Mouse (Mus musculus): Measurements from ENCODE around the gene Asb3.

Asb3 gene

DNA sequence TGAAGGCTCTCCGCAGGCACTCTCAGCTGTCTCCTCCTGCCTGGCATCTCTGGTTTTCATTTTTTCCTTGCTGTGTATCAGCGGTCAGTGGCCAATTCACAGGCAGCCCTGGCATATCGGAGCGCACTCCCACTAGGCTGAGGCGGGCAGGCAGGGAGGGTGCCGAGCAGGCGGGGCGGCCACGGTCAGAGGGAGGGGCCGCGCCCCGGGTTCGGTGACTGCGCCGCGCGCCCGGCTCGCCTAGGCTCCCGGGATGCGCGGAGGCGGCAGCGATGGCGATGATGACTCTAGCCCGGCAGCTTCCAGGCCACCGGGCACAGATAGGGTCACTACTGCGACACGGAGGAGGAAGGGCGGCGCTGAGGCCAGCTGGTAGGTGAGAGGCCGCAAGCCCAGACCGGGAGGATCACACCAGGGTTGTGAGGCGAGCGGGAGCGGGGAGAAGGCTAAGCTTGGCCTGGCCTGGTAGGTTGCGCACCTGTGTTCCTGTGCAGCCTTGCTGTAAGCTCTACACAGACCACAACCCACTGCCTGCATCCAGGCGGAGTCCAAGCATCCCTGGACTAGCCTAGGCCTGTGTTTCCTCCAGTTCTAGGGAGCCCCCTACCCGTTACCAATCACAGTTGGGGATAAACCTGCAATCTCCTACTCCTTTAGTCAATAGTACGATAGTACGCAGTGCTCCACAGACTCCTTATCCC, at the start of gene Asb3, which contains the start of gene Gpr75:
Asb3 (plus strand) TSS at position 246 of the 701 bp plus-strand sequence.
Gpr75 (plus strand) TSS at position 188 of the 701 bp plus-strand sequence.
- peak; percentile 87 for DNase-seq

DNA sequence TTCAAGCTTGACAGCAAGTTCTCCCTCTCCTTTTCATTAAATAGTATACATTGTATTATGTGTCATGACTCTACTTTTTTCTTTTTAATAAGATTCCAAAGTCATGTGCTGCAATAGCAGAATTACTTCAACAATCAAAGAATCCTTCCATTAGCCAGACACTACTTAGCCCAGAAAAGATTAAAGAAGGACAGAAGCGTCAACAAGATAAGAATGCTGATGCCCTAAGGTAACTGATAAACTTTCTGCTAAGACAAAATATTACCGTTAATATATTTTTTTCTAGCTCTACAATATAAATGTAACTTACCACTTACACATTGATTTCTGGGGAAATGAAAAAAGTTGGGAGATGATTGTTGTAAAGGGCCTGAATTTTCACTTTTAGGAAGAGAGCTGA, 46.4 kb upstream of the Asb3 start:
- DNase-seq = no peak

DNA sequence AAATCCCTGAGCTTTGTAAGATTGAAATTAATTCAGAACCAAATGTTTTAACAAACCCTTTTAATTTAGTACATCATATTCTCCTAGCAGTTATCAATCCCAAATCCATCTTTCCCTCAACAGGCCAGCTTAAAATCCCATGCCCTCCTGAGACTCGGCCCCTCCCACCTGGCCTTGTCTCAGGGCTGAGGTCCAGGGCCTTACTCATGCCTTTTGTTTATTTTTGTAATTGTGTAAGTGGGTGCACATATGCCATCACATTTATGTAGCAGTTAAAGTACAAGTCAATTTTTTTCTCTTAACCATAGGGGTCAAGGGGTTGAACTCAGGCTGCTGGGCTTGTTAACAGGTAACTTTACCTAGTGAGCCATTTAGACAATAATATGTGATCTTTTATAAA, 40.9 kb upstream of the Asb3 start:
- peak; percentile 7 for DNase-seq

DNA sequence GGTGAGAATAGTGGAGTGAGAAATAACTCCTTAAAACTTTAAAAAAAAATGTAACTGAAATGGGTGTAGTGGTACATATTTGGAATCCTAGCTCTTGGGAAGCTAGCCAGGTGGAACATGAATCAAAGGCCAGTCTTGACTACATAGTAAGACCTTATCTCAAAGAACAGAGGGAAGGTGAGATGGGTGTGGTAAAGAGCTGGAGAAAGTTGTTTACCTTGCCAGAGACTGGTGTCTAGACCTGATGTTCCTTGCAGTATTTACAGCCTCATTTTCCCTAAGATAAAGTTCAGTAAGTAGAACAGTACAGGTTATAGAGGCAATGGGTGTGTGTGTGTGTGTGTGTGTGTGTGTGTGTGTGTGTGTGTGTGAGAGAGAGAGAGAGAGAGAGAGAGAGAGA, 12.8 kb upstream of the Asb3 start:
- no peak for DNase-seq

DNA sequence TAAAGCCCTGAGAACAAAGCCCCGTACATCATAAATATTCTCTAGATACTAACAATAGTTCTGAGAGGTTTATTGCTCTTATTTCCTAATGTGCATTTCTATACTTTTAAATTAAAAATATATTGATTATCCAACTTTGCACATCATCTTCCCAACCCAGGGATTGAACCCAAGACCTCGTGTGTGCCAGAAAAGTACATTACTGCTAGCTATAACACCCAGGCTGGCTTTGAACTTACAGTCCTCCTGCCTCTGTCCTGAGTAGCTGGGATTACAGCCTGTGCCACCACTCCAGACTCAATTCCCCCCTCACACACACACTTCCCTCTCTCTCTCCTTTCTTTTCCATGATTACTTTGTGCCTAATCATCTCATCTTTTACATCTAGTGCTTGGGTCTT, 2.9 kb downstream of the Asb3 start:
- no peak for DNase-seq

DNA sequence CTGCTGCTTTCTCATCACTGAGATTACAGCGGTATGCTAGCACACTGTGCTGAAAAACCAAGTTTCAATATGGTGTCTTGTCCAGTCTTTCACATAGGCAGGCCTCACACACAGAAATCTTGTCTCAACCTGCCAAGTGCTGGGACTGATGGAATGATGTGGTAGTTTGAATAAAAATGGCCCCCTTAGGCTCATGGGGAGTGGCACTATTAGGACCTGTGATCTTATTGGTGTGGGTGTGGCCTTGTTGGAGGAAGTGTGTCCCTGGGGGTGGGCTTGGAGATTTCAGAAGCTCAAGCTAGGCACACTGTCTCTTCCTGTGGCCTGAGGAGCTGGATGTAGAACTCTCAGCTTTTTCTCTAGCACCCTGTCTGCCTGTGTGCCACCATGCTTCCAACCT, 11.0 kb downstream of the Asb3 start:
- no peak for DNase-seq

DNA sequence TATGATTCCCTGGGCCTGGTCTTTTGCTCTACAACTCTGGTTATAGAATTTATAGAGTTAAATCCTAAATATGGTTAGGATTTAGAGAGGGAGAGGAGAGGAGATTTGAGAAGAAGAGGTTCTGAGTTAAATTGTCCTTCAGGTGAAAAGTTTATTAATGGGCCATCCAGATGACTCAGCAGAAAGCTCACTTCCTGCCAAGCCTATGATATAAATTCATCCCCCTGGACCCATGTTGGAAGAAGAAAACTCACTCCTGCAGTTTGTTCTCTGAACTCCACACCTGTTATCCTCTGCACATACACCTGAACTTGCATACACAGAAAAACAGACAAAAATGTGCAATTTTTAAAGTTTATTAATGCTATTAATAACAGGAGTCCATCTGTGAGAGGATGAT, 14.1 kb downstream of the Asb3 start:
- no peak for DNase-seq

DNA sequence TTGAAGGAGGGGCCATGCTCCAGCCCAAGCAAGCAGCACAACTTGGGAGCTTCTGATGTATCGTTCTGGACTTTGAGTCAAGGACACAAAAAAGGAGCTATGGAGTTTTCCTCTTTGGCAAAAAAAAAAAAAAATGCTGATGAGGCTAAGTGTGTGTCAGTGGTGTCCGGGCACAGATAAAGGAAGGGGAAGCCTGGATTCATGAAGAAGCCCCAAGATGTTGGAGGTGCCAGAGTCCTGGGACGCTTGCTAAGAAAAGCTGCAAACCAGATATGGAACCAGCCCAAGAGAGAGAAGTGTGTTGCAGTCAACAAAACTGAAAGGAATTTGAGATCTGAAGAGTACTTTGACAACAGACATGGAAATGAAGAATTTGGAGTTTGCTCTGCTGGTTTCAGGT, 27.1 kb downstream of the Asb3 start:
- no peak for DNase-seq

DNA sequence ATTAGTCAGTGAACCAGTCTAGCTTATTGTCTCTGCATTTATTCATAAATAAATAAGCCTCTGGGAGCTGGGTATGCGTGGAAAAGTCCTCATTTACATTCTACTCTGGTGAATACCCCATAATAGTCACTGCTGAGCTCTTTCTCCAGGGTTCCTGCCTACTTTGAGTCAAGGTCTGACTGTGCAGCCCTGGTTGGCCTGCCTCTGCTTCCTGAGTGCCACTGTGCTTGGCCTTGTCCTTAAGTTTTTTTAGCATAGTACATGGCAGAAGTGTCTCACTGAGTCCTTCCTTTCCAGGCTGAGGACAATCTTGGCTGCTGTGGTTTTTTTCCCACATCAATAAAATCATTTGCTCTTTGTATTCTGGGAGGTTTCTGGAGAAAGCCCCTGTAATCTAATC, 35.4 kb downstream of the Asb3 start:
- DNase-seq = no peak

DNA sequence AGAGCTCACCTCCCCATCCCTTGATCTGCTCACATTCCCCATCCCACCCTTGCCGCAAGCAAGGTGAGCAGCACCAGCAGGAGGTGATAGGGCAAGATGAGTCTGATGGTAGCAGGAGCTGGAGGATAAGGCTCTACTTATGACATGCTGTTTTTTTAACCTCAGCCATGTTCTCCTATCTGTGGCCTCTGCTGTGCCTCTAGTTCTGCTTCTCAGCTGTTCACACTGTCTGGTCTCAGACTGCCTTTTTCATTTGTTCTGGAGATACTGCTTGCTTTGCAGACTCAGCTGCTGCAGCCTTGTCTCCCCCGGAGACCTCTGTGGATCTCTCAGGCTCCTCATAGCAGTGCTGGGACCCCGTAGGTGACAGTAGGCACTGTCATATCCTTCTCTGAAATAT, 38.1 kb downstream of the Asb3 start:
- no peak for DNase-seq

DNA sequence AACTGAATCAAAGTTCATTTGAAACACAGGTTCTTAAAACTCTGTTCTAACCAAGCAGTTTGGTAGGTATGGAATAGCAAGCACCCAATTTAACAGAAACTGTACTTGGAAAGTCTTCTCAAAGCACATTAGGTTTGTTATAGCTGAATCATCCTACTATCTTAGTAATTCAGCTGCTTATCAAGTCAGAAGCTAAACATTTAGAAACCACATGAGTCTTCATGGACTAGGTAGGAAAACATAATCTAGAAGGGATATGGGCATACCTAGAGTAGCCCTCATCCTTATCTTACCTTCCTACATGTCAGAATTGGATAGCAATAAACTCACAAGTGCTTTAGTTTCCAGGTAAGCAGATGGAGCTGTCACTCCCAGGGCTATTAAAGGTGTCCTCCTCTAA, 42.9 kb downstream of the Asb3 start:
- no peak for DNase-seq

DNA sequence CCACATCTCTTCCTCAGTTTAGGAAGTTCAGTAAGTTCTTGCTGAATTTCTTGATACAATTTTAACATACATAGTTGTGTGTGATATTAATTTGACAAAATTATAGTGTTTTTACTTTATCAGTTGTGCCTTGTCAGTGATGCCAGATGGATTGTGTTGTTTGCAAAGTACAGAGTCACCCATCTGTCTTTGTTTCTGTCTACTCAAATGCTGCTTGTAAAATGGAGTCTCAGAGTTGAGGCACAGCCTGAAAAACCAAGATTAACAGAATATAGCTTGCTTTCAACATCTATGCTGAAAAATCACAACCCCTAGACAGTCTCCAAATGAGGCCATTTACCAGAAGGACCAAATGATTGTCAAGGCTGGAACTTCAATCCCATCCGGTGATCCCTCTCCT, 43.3 kb downstream of the Asb3 start:
- no peak for DNase-seq

DNA sequence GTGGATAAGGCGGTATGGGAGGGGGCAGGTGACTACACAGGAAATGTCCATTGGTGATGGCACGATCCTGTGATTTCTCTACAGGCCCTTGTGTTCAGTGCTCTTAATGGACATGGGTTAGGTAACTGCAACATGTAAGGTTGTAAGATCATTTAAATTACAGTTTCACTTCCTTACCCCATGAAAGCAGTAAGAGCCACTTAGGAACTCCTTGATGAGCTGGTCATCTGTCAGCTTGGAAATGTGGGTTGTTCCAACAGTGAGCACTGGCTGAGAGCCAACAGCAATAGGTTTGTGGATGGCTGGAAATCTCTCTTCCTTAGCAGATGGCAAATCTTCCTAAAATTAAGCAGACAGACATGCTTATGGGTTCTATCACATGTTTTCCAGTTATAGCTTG, 58.3 kb downstream of the Asb3 start:
- peak; percentile 89 for DNase-seq

DNA sequence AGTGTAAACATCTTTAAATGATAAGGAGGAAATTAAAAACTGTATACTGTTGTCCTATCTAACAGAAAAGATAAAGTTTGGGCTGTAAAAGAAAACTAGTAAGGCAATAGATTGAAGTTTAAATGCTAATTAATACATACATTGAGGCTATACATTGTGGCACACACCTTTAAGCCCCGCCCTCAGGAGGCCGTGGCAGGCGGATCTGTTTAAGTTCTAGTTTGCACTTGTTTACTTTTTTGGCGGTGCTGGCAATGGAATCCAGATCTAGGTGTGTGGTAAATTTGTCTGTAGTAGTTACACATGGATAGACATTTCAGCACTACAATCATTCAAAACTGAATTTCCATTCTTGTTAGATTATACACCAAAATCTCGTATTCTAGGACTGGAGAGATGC, 67.6 kb downstream of the Asb3 start:
- peak; percentile 26 for DNase-seq

DNA sequence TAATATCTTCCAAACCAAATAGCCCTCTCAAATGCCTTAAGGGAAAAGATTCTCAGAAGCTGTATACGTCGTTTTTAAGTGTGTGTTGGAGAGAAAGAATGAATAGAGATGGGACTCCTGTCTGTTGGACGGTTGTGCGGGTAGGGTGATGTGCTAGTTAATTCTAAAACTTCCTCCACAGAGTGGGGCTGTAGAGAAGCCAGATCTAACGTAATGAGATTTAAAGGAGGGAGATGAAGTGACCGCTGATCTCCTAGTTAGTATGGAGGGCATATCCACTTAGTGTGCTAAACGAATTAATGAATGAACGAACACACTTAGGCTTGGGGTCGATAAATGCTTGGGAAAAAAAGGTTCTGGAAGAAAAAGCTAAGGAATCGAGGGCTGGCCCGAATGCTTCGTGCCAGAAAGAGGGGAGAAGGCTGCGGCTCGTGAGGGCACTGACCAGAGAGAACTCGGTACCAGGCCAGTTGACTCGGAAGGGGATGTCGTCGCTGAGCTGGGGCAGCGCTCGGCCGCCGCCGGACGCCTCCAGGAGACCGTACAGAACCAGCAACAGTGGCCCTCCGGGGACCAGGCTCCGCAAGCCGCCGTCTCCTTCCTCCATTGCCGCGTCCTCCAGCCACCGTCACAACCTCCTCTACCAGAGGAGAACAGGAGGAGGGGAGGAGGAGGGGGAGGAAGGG, 68.4 kb downstream of the Asb3 start:
- DNase-seq = peak; percentile 65

DNA sequence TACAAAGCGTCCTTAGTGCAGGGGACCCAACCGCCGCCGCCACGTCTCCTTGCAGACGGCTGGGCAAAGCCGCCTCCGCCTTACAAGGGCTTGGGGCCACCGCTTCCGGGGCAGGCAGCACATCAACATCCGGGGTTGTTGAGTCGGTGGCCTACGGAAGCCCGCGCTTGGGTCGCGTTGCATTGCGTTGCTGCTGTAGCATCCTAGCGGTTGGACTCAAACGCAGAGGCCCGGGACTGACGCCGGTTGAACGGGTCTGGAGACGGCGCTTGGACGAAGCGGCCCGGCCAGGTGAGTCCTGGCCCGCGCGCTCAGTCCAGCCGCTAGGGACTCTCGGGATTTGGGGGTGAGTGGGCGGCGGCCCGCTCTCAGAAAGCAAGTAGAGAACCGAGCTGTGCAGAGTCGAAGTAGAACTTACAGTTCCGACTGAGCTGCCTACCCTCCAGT, 69.1 kb downstream of the Asb3 start, which contains the start of gene Erlec1:
Erlec1 (minus strand) TSS at position 57 of the 447 bp plus-strand sequence.
- peak; percentile 83 for DNase-seq

DNA sequence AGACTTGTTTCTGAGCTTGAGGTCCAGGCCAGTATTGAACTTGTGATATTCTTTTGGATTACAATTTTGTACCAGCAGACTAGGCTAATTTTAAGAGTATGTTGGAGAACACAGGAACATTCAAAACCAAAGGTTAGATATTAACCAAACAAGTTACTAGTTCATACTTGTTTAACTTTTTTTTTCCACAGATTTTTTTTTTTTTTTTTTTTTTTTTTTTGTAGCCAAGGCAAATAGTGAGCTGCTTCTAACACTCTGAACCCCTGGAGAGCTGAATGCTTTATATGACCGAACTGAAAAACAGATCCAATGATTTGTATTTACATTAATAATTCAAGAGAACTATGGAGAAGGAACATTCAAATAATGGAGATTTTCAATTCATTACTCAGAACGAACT, 100.0 kb downstream of the Asb3 start:
- DNase-seq = no peak

DNA sequence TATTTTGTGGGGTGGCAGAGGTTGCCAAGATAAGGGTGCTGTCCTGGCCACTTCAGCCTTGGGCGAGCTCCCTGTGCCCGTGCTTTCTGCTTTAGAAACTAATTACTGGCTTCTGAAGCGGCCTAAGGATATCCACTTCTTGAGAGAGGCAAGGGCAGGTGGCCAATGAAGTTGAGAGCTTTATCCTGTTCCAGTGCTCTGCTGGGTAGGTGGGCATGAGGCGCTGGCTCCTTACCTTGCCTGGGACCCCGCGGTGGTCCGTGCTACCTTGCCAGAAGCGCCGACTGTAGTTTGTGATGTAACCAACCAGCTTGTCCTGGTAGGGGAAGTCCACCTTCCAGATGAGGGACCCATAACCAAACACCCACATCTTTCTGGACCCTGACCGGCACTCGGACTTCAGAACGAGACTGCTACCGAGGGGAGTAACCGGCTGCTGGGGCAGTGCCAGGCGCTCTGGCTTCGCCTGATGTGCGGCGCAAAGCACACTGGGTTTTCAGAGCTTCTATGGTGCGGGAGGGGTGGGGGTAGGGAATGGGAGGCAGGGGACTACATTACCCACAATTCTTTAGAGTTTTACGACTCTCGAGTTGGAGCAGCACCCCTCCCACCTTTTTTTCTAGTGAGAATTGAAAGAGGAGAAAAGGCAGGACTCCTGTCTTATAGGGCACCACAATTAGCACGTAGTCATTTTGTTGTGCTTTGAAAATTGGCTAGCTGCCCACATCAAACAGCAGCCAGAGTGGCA, 100.8 kb downstream of the Asb3 start, which contains the start of gene Chac2:
Chac2 (minus strand) TSS at position 474 of the 748 bp plus-strand sequence.
- peak; percentile 87 for DNase-seq

DNA sequence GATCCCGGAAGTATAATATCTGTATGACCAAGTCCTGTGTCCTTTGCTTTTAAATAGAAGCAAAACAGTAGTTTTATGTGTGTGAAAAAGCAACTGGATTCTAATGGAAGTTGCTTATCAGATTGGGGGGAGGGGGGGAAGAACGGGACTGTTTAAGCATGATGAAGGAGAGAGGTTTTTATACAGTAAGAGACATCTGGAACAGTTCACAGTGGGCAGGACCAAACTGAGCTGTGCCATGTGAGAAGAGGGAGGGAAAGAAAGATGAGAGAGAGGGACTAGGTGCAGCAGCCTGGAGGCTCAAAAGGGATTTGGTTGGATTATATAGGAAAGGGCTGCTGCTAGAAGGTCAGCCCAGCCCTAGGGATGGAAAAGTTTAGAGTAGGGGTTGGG, 101.4 kb downstream of the Asb3 start:
- DNase-seq = no peak

DNA sequence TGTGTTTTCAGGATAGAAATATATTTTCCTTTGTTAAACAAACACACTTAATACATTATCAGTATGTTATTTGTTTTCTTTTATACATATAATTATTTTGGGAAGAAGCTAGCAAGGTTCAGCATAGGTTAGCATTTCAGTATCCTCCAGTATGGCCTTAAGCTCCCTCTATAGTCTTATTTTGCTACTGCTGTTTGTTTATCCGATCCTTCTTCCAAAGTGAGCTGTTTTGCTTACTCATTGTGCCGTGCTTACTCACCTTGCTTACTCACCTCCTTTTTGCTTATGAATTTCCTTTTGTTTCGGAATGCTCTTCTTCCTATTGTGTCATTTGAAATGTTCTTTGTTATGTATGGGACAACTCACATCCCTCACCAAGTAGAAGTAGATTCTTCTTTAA, 111.5 kb downstream of the Asb3 start:
- no peak for DNase-seq

DNA sequence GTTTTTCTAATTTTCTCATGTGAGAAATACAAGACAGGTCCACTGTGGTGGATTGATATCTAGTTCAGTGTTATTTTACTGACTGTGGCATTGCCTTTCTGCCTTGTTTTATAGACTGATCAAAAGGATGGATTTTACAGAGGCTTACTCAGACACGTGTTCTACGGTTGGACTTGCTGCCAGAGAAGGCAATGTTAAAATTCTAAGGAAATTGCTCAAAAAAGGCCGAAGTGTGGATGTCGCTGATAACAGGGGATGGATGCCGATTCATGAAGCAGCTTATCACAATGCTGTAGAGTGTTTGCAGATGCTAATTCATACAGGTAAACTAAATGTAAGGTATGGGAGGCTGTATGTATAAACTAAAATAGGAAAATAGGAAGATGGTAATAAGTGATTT, 113.0 kb downstream of the Asb3 start:
- no peak for DNase-seq

DNA sequence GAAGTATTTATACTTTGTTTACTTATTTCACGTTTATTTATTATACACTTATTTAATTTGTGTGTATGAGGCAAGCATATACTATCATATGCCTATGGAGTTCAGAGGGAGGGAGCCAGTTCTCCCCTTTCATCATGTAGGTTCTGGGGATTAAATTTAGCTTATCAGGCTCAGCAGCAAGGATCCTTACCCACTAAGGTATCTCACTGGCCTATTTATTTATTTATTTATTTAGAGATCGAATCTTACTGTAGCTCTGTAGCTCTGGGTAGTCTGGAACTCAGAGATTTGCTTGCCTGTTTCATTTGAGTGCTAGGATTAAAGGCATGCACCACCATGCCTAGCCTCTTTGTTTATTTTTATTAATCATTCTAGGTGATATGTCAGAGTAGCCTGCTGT, 113.5 kb downstream of the Asb3 start:
- no peak for DNase-seq

DNA sequence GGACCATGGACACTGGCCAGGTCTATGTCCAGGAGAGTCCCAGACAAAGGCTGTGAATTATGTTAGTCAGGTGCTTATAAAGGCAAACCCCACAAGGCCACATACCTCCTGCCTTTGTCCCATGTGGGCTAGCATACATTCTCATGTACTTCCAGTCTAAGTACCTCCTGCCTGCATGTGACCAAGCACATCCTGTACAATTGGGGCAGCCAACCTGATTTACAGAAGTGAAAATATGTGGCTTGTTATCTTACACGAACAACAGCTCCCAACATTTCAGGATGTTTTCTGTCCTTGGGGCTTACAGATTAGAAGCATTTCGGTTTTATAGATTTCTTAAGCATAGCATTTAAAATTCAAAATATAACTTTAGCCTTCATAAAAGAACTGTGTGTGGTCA, 114.8 kb downstream of the Asb3 start:
- DNase-seq = no peak
